Mouse (Mus musculus) hindbrain, embryonic 11.5 days (tissue): ENCODE measurements around the gene Cacna1d. TPM values are rescaled to one million over a fixed set of nuclear protein-coding genes. Genes with fewer than 3 reads are reported as not detected.
A peak's percentile ranks its signal among the peaks of the same experiment; 100 is the strongest.

Experiments
- ATAC-seq: fragments of 200-750 bp; cut with Nextera tagmentation; 2 replicates; pipeline ENCODE4 v1.8.0; 2017; ENCODE audit warnings: mild to moderate bottlenecking, moderate TSS enrichment, moderate library complexity; ENCODE audit not compliant: low FRiP score
- DNase-seq: peaks from one replicate; pipeline ENCODE4 v3.0.0-alpha.2; 2015; ENCODE audit warnings: low spot score
- H3K27ac ChIP-seq: fragments of 300-500 bp; sonication (generic); 2 replicates; pipeline ENCODE4 v1.5.1; 2014; ENCODE audit warnings: mild to moderate bottlenecking, low read depth, low read length
- H3K27me3 ChIP-seq: fragments of 300-500 bp; sonication (generic); 2 replicates; pipeline ENCODE4 v1.6.1; 2014; ENCODE audit warnings: mild to moderate bottlenecking, low read length, moderate library complexity, mixed read lengths; ENCODE audit not compliant: control insufficient read depth, insufficient read depth
- H3K36me3 ChIP-seq: fragments of 300-500 bp; sonication (generic); 2 replicates; pipeline ENCODE4 v1.6.1; 2014; ENCODE audit warnings: mild to moderate bottlenecking, low read length, moderate library complexity, mixed read lengths; ENCODE audit not compliant: control insufficient read depth, insufficient read depth
- H3K4me1 ChIP-seq: fragments of 300-500 bp; sonication (generic); replicated peaks from 2 replicates; pipeline ENCODE4 v1.6.1; 2014; ENCODE audit warnings: low read length, mixed read lengths; ENCODE audit not compliant: control insufficient read depth, insufficient read depth
- H3K4me2 ChIP-seq: fragments of 300-500 bp; sonication (generic); replicated peaks from 2 replicates; pipeline ENCODE4 v1.6.1; 2014; ENCODE audit warnings: mild to moderate bottlenecking, low read depth, low read length
- H3K4me3 ChIP-seq: fragments of 300-500 bp; sonication (generic); 2 replicates; pipeline ENCODE4 v1.5.1; 2014; ENCODE audit warnings: low read depth, low read length
- H3K9ac ChIP-seq: fragments of 300-500 bp; sonication (generic); 2 replicates; pipeline ENCODE4 v1.6.1; 2014; ENCODE audit warnings: low read depth, low read length
- H3K9me3 ChIP-seq: fragments of 300-500 bp; sonication (generic); 2 replicates; pipeline ENCODE4 v1.6.1; 2016; ENCODE audit warnings: low read length; ENCODE audit not compliant: control insufficient read depth
- WGBS: fragments of 180-500 bp; shearing (Covaris S2); extraction: QIAGEN DNeasy Blood & Tissue Kit; methylation state at CpG from one replicate; pipeline ENCODE4 v1.1.7; 2014; 5-methylcytosine and 5-hydroxymethylcytosine counted together
- polyA plus RNA-seq: library from polyadenylated mRNA; unstranded; fragments of >200 nt; fragmentation: Nextera tagmentation; extraction: Ambion mirVana; gene quantifications from 2 replicates; pipeline ENCODE4 v1.2.1, GENCODE M21; 2014

Cacna1d gene
- polyA plus RNA-seq, 1 experiment from 2014 or later, result 2.9 TPM

GRCm38 (mm10) chr14:30137961-30138360 lies 353.3 kb downstream of the Cacna1d start:
- no peak overlapping the region for H3K4me3 ChIP-seq
- no peaks in the 10 kb centered on the region; the same call in 1 of the 2 replicates for H3K27me3 ChIP-seq
- 0 out of 2 replicates have a peak, but pooled peaks cover 2% of the 10 kb centered on the region for H3K4me1 ChIP-seq
- WGBS, result 78% methylated on average over 3 of the region's 3 CpGs
- no peaks in the 10 kb centered on the region for H3K36me3 ChIP-seq
- no peaks in the 10 kb centered on the region for H3K9me3 ChIP-seq
- no peak overlapping the region for H3K27ac ChIP-seq
- no peak overlapping the region for H3K4me2 ChIP-seq
- no peak for DNase-seq
- no peak overlapping the region for H3K9ac ChIP-seq
- no peak for ATAC-seq

DNA sequence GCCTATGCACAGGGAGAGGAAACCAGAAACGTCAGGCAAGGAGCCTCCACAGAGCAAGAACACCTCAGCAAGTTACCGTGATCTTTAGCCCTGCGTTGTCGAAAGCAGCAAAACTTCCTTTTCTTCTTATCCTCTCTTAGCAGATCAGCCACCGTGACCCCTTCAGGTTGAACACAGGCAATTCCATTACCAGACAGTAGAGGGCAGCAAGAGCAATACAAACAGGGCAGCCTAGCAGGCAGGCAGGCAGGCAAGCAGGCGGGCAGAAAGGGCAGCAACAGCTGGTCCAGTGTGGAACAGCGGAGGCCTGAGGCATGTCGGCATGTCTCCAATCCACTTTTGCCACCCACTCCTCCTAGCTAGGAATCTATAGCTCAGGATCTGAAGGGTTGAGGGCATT lies 354.3 kb downstream of the Cacna1d start:
- 12% methylated on average over 8 of the region's 8 CpGs for WGBS
- Histone ChIP-seq H3K36me3 (no peaks in the 10 kb centered on the region), H3K27ac (no peak overlapping the region), H3K9ac (no peak overlapping the region), H3K4me3 (no peak overlapping the region), H3K27me3 (no peaks in the 10 kb centered on the region; the same call in 1 of the 2 replicates), H3K9me3 (no peaks in the 10 kb centered on the region), H3K4me1 (0 out of 2 replicates have a peak, but pooled peaks cover 2% of the 10 kb centered on the region), H3K4me2 (no peak overlapping the region)
- peak; percentile 61; the same call in 1 of the 2 replicates for ATAC-seq
- DNase-seq, result peak; percentile 89

DNA sequence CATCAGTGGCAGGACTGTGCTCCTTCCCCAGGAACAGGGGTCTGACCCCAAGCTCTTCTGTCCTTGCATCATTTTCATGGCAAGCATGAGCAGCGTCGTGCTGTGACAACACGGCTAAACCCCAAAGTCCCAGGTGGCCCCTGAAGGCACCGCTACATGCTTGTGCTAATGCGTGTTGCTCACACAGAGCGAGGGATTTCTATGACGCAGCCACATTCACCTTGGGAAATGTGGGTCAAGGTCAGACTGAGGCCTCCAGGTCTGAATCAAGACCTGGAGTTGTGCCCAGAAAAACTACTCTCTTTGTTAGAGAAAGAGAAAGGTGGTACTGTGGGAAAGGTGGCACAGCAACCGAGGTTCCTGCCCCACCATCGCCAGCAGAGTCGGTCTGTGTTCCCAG lies 355.9 kb downstream of the Cacna1d start:
- ATAC-seq (no peak), DNase-seq (no peak)
- Histone ChIP-seq H3K9me3 (no peaks in the 10 kb centered on the region), H3K9ac (no peak overlapping the region), H3K27me3 (no peaks in the 10 kb centered on the region), H3K4me1 (0 out of 2 replicates have a peak, but pooled peaks cover 2% of the 10 kb centered on the region), H3K4me2 (no peak overlapping the region), H3K27ac (no peak overlapping the region), H3K4me3 (no peak overlapping the region), H3K36me3 (no peaks in the 10 kb centered on the region)
- 82% methylated on average over 10 of the region's 10 CpGs for whole genome bisulfite sequencing

- 62% methylated on average over 3 of the region's 3 CpGs for WGBS
- DNase-seq (no peak), ATAC-seq (no peak)
- no peak overlapping the region for H3K4me2 ChIP-seq
- no peaks in the 10 kb centered on the region for H3K9me3 ChIP-seq
- 0 out of 2 replicates have a peak, but pooled peaks cover 2% of the 10 kb centered on the region for H3K4me1 ChIP-seq
- H3K27me3 ChIP-seq, result no peaks in the 10 kb centered on the region
- no peak overlapping the region for H3K4me3 ChIP-seq
- H3K9ac ChIP-seq, result no peak overlapping the region
- H3K36me3 ChIP-seq, result no peaks in the 10 kb centered on the region
- H3K27ac ChIP-seq, result no peak overlapping the region
These were observed 357.6 kb downstream of the Cacna1d start for GRCm38 (mm10) chr14:30133684-30134083.

- Histone ChIP-seq H3K4me3 (no peak overlapping the region), H3K4me1 (no peaks in the 10 kb centered on the region), H3K4me2 (no peak overlapping the region), H3K27ac (no peak overlapping the region), H3K9me3 (no peaks in the 10 kb centered on the region), H3K36me3 (no peaks in the 10 kb centered on the region), H3K27me3 (no peaks in the 10 kb centered on the region), H3K9ac (no peak overlapping the region)
- ATAC-seq (no peak), DNase-seq (no peak)
- 0% methylated on average over 3 of the region's 3 CpGs for WGBS
These were observed 360.0 kb downstream of the Cacna1d start for GRCm38 (mm10) chr14:30131256-30131655.

DNA sequence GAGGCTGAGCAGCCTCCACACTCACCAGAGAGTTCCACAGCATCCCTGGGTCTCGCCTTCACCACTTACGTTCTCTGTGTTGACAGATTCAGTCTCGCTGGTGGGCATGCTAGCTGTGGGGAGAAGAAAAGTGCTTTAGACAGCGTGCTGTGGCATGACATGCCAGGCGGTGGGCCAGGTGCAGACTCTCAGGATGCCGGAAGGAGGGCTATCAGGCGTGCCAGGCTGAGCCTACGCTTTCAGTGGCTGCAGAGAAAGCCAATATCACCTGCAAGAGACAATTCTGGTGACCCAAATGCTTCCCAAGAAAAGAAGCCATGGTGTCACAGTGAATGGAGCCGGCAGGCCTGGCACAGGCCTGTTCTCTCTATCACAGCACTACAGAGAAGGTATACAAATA lies 361.2 kb downstream of the Cacna1d start:
- H3K4me2 ChIP-seq, result no peak overlapping the region
- H3K27me3 ChIP-seq, result no peaks in the 10 kb centered on the region
- H3K27ac ChIP-seq, result no peak overlapping the region
- H3K9me3 ChIP-seq, result no peaks in the 10 kb centered on the region
- H3K4me1 ChIP-seq, result no peaks in the 10 kb centered on the region
- no peak overlapping the region for H3K9ac ChIP-seq
- H3K36me3 ChIP-seq, result no peaks in the 10 kb centered on the region
- H3K4me3 ChIP-seq, result no peak overlapping the region
- DNase-seq, result no peak
- ATAC-seq, result no peak
- WGBS, result 95% methylated on average over 9 of the region's 9 CpGs

- Histone ChIP-seq H3K4me2 (no peak overlapping the region), H3K27ac (no peak overlapping the region), H3K4me1 (no peaks in the 10 kb centered on the region), H3K36me3 (no peaks in the 10 kb centered on the region), H3K9me3 (no peaks in the 10 kb centered on the region), H3K9ac (no peak overlapping the region), H3K4me3 (no peak overlapping the region), H3K27me3 (no peaks in the 10 kb centered on the region)
- ATAC-seq (no peak), DNase-seq (peak; percentile 57)
- 37% methylated on average over 9 of the region's 9 CpGs for WGBS
These were observed 361.9 kb downstream of the Cacna1d start for GRCm38 (mm10) chr14:30129378-30129777.

- ATAC-seq, result no peak
- Histone ChIP-seq H3K27ac (no peak overlapping the region), H3K4me3 (no peak overlapping the region), H3K27me3 (no peaks in the 10 kb centered on the region), H3K4me1 (no peaks in the 10 kb centered on the region), H3K9ac (no peak overlapping the region), H3K4me2 (no peak overlapping the region), H3K9me3 (no peaks in the 10 kb centered on the region), H3K36me3 (no peaks in the 10 kb centered on the region)
- WGBS, result 86% methylated on average over 20 of the region's 20 CpGs
- no peak for DNase-seq
These were observed 366.1 kb downstream of the Cacna1d start for GRCm38 (mm10) chr14:30124951-30125690.

GRCm38 (mm10) chr14:30120023-30120422 lies 371.2 kb downstream of the Cacna1d start:
- no peaks in the 10 kb centered on the region for H3K36me3 ChIP-seq
- H3K4me3 ChIP-seq, result no peak overlapping the region
- H3K4me2 ChIP-seq, result no peak overlapping the region
- H3K9me3 ChIP-seq, result no peaks in the 10 kb centered on the region
- no peak overlapping the region for H3K9ac ChIP-seq
- H3K27me3 ChIP-seq, result no peaks in the 10 kb centered on the region
- H3K4me1 ChIP-seq, result no peaks in the 10 kb centered on the region
- H3K27ac ChIP-seq, result no peak overlapping the region
- DNase-seq, result no peak
- 78% methylated on average over 5 of the region's 5 CpGs for WGBS
- ATAC-seq, result no peak
